Mouse (Mus musculus): ENCODE data around the gene H1f0. TPM values are rescaled to one million over a fixed set of nuclear protein-coding genes. Genes with fewer than 3 reads are reported as not detected.

The H1f0 gene
- total and polyA plus RNA-seq, 3 experiments, result 33.5 to 213 (median 46.8) TPM

- Histone ChIP-seq H3K27ac (ENCODE audit: control insufficient read depth, low read depth, low read length) (no peak overlapping the region), H3K4me1 (ENCODE audit: control insufficient read depth in 1 of 2, insufficient read depth in 2 of 2, low read length in 2 of 2) (peaks cover 6 to 44% of the 10 kb centered on the region in 2 experiments), H3K79me2 (ENCODE audit: control insufficient read depth, insufficient read depth, low read length, poor library complexity) (peaks cover 12% of the 10 kb centered on the region), H3K36me3 (ENCODE audit: control insufficient read depth in 1 of 2, insufficient read depth in 2 of 2, low read length in 2 of 2) (peaks cover 0 to 41% of the 10 kb centered on the region in 2 experiments; a peak in 2 of 4 replicates), H3K27me3 (ENCODE audit: control insufficient read depth in 1 of 2, insufficient read depth in 2 of 2, low read length in 2 of 2) (no peaks in the 10 kb centered on the region), H3K9me3 (replicated peaks; ENCODE audit: insufficient read depth, low read length) (no peaks in the 10 kb centered on the region), H3K4me3 (ENCODE audit: control insufficient read depth in 1 of 2, insufficient read depth in 1 of 2, low read depth in 2 of 2, low read length in 2 of 2) (no peak overlapping the region), H3K9ac (ENCODE audit: control insufficient read depth, low read depth, low read length, poor library complexity, severe bottlenecking) (no peak overlapping the region)
- DNase-seq (ENCODE audit: low read depth, low spot score), result no peak
- no peak for TF ChIP-seq USF2 (IDR thresholded peaks at IDR 0.05; ENCODE audit: borderline replicate concordance in 1 of 2, insufficient read depth in 1 of 2, low read depth in 1 of 2, low read length in 2 of 2)
- no peak for TF ChIP-seq POLR2AphosphoS5 (IDR thresholded peaks at IDR 0.05; ENCODE audit: borderline replicate concordance, low read depth, low read length)
- no peak for TF ChIP-seq TCF12 (IDR thresholded peaks at IDR 0.05; ENCODE audit: low read depth, low read length)
- TF ChIP-seq KAT2A (conservative IDR thresholded peaks at IDR 0.05; ENCODE audit: low read depth, low read length), result no peak
- TF ChIP-seq NRF1 (IDR thresholded peaks at IDR 0.05; ENCODE audit: insufficient read depth, low read depth, low read length, poor library complexity, severe bottlenecking), result no peak
- no peak for TF ChIP-seq POLR2A (IDR thresholded peaks at IDR 0.05; ENCODE audit: control insufficient read depth in 1 of 2, insufficient read depth in 1 of 2, low read depth in 1 of 2, low read length in 2 of 2, poor library complexity in 1 of 2)
- TF ChIP-seq SIN3A (IDR thresholded peaks at IDR 0.05; ENCODE audit: low read length), result no peak
- no peak for TF ChIP-seq CTCF (IDR thresholded peaks at IDR 0.05 in 2 of 3, conservative IDR thresholded peaks at IDR 0.05 in 1 of 3; ENCODE audit: control insufficient read depth in 1 of 3, insufficient read depth in 1 of 3, low read depth in 2 of 3, low read length in 3 of 3, poor library complexity in 1 of 3, severe bottlenecking in 1 of 3)
- TF ChIP-seq RCOR1 (IDR thresholded peaks at IDR 0.05; ENCODE audit: low read depth, low read length), result no peak
- no peak for TF ChIP-seq TBP (IDR thresholded peaks at IDR 0.05; ENCODE audit: low read depth, low read length)
- TF ChIP-seq ZC3H11A (IDR thresholded peaks at IDR 0.05; ENCODE audit: low read depth, low read length), result no peak
- no peak for TF ChIP-seq ETS1 (IDR thresholded peaks at IDR 0.05; ENCODE audit: low read depth, low read length)
- no peak for TF ChIP-seq POLR2AphosphoS2 (IDR thresholded peaks at IDR 0.05; ENCODE audit: low read length)
- no peak for TF ChIP-seq EP300 (IDR thresholded peaks at IDR 0.05; ENCODE audit: low read depth in 1 of 2, low read length in 2 of 2)
Observed at GRCm38 (mm10) chr15:79065086-79065770, 37.0 kb downstream of the H1f0 start.

- TF ChIP-seq EP300 (IDR thresholded peaks at IDR 0.05; ENCODE audit: low read depth in 1 of 2, low read length in 2 of 2) (no peak), GABPA (IDR thresholded peaks at IDR 0.05; ENCODE audit: low read depth, low read length) (no peak), POLR2A (IDR thresholded peaks at IDR 0.05; ENCODE audit: control insufficient read depth in 1 of 2, insufficient read depth in 1 of 2, low read depth in 1 of 2, low read length in 2 of 2, poor library complexity in 1 of 2) (no peak), ETS1 (IDR thresholded peaks at IDR 0.05; ENCODE audit: low read depth, low read length) (no peak), ZC3H11A (IDR thresholded peaks at IDR 0.05; ENCODE audit: low read depth, low read length) (no peak), USF1 (IDR thresholded peaks at IDR 0.05; ENCODE audit: low read depth, low read length) (no peak), MAZ (IDR thresholded peaks at IDR 0.05; ENCODE audit: low read depth, low read length) (no peak), MYC (IDR thresholded peaks at IDR 0.05; ENCODE audit: low read depth, low read length) (no peak), ZMIZ1 (IDR thresholded peaks at IDR 0.05; ENCODE audit: low read depth, low read length) (no peak), POLR2AphosphoS5 (IDR thresholded peaks at IDR 0.05; ENCODE audit: borderline replicate concordance, low read depth, low read length) (no peak)
- Histone ChIP-seq H3K79me2 (ENCODE audit: control insufficient read depth, insufficient read depth, low read length, poor library complexity) (peaks cover 11% of the 10 kb centered on the region), H3K9me3 (replicated peaks; ENCODE audit: insufficient read depth, low read length) (no peaks in the 10 kb centered on the region), H3K9ac (ENCODE audit: control insufficient read depth, low read depth, low read length, poor library complexity, severe bottlenecking) (no peak overlapping the region), H3K4me1 (ENCODE audit: control insufficient read depth in 1 of 2, insufficient read depth in 2 of 2, low read length in 2 of 2) (peaks cover 6 to 42% of the 10 kb centered on the region in 2 experiments), H3K4me3 (ENCODE audit: control insufficient read depth in 1 of 2, insufficient read depth in 1 of 2, low read depth in 2 of 2, low read length in 2 of 2) (no peak overlapping the region), H3K27me3 (ENCODE audit: control insufficient read depth in 1 of 2, insufficient read depth in 2 of 2, low read length in 2 of 2) (no peaks in the 10 kb centered on the region), H3K27ac (ENCODE audit: control insufficient read depth, low read depth, low read length) (peak overlapping the region; percentile 86), H3K36me3 (ENCODE audit: control insufficient read depth in 1 of 2, insufficient read depth in 2 of 2, low read length in 2 of 2) (peaks cover 0 to 40% of the 10 kb centered on the region in 2 experiments; a peak in 2 of 4 replicates)
- no peak for DNase-seq (ENCODE audit: low read depth, low spot score)
Observed at GRCm38 (mm10) chr15:79066276-79066675, 38.0 kb downstream of the H1f0 start.

All from MEL (cell line).